Mouse (Mus musculus) liver, postnatal 0 days (tissue): Measurements from ENCODE around the gene Scube2. TPM values are rescaled to one million over a fixed set of nuclear protein-coding genes. Genes with fewer than 3 reads are reported as not detected.

Source experiments
- ATAC-seq: fragments of 200-750 bp; cut with Nextera tagmentation; 2 replicates; pipeline ENCODE4 v1.8.0; 2017; ENCODE audit warnings: mild to moderate bottlenecking, moderate library complexity
- DNase-seq: peaks from one replicate; pipeline ENCODE4 v3.0.0-alpha.2; 2016
- H3K27ac ChIP-seq: fragments of 300-500 bp; sonication (generic); 2 replicates; pipeline ENCODE4 v1.5.1; 2014; ENCODE audit warnings: antibody characterized with exemption, moderate library complexity, mild to moderate bottlenecking, low read depth
- H3K27me3 ChIP-seq: fragments of 300-500 bp; sonication (generic); 2 replicates; pipeline ENCODE4 v1.6.1; 2014; ENCODE audit warnings: low read length, control low read depth, mixed read lengths; ENCODE audit not compliant: insufficient read depth
- H3K36me3 ChIP-seq: fragments of 300-500 bp; sonication (generic); replicated peaks from 2 replicates; pipeline ENCODE4 v1.6.1; 2014; ENCODE audit warnings: mild to moderate bottlenecking, control low read depth, low read length, moderate library complexity, mixed read lengths; ENCODE audit not compliant: insufficient read depth
- H3K4me1 ChIP-seq: fragments of 300-500 bp; sonication (generic); 2 replicates; pipeline ENCODE4 v1.6.1; 2014; ENCODE audit warnings: antibody characterized with exemption, mild to moderate bottlenecking, control low read depth; ENCODE audit not compliant: insufficient read depth
- H3K4me2 ChIP-seq: fragments of 300-500 bp; sonication (generic); 2 replicates; pipeline ENCODE4 v1.6.1; 2014; ENCODE audit warnings: low read depth, mild to moderate bottlenecking, low read length, moderate library complexity, mixed read lengths
- H3K4me3 ChIP-seq: fragments of 300-500 bp; sonication (generic); 2 replicates; pipeline ENCODE4 v1.5.1; 2014; ENCODE audit warnings: low read depth, low read length
- H3K9ac ChIP-seq: fragments of 300-500 bp; sonication (generic); replicated peaks from 2 replicates; pipeline ENCODE4 v1.6.1; 2014; ENCODE audit warnings: mild to moderate bottlenecking, moderate library complexity
- H3K9me3 ChIP-seq: fragments of 300-500 bp; sonication (generic); 2 replicates; pipeline ENCODE4 v1.6.1; 2016; ENCODE audit warnings: mild to moderate bottlenecking, control low read depth, low read length, mixed read lengths
- CTCF ChIP-seq: sonication (generic); IDR thresholded peaks from 2 replicates; pipeline ENCODE4 v1.5.1; 2016; ENCODE audit warnings: antibody characterized with exemption, low read depth
- EP300 ChIP-seq: IDR thresholded peaks from 2 replicates; pipeline ENCODE4 v1.6.1; 2016; ENCODE audit warnings: antibody characterized with exemption, low read depth, mild to moderate bottlenecking
- WGBS: fragments of 180-500 bp; shearing (Covaris S2); extraction: QIAGEN DNeasy Blood & Tissue Kit; methylation state at CpG from one replicate; pipeline ENCODE4 v1.1.7; 2014; ENCODE audit not compliant: insufficient replicate concordance; 5-methylcytosine and 5-hydroxymethylcytosine counted together
- polyA plus RNA-seq: library from polyadenylated mRNA; unstranded; fragments of >200 nt; fragmentation: Nextera tagmentation; extraction: Ambion mirVana; gene quantifications from 2 replicates; pipeline ENCODE4 v1.2.1, GENCODE M21; 2015

Scube2 gene
- polyA plus RNA-seq, 1 experiment from 2014 or later = 0.06 TPM

DNA sequence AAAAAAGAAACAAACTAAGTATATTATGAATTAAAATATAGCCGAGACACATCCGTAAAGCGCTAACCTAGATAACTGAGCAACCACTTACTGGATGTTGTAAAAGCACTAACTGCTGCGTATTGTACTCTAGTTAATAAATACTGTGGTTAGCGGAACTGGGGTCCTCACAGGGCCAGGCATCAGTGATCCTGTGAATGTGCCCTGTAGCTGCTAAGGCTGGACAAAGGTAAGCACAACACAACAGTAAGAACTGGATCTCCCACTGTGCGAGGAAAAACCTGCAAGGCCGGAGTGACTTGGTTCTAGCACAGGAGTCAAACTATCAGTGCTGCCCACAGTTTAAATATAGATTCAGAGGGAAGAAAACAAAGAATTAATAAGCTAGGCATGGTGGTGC lies 5.3 kb downstream of the Scube2 start:
- H3K9ac ChIP-seq = no peak overlapping the region
- H3K9me3 ChIP-seq = no peaks in the 10 kb centered on the region
- no peak overlapping the region for H3K4me2 ChIP-seq
- ATAC-seq = no peak
- WGBS = 82% methylated on average over 7 of the region's 7 CpGs
- no peak overlapping the region for H3K27ac ChIP-seq
- H3K4me1 ChIP-seq = no peaks in the 10 kb centered on the region
- H3K4me3 ChIP-seq = no peak overlapping the region
- TF ChIP-seq CTCF = no peak
- no peak for DNase-seq
- H3K27me3 ChIP-seq = peaks cover 21% of the 10 kb centered on the region
- no peaks in the 10 kb centered on the region for H3K36me3 ChIP-seq

DNA sequence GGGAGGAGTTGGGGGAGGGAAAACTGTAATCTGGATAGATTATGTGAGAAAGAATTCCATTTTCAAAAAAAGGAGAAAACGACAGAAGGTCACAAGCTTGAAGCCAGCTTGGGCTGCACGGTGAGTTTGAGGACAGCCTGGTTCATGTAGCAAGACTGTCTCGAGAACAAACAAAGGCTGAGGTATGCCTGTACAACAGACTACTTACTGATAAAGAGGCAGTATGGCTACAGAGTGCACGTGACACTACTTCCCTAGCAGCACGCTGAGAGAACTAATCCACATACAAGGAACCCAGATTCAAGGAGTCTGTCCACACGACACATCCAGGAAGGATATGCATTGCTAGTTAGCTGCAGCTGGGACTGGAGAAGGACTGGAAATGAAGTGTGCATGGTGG lies 6.1 kb downstream of the Scube2 start:
- Histone ChIP-seq H3K27ac (no peak overlapping the region), H3K27me3 (peaks cover 13% of the 10 kb centered on the region), H3K4me2 (no peak overlapping the region), H3K9ac (no peak overlapping the region), H3K9me3 (no peaks in the 10 kb centered on the region), H3K4me3 (no peak overlapping the region), H3K4me1 (no peaks in the 10 kb centered on the region), H3K36me3 (no peaks in the 10 kb centered on the region)
- WGBS = 32% methylated on average over 6 of the region's 6 CpGs
- DNase-seq = no peak
- no peak for ATAC-seq
- no peak for TF ChIP-seq CTCF
- no peak for TF ChIP-seq EP300

DNA sequence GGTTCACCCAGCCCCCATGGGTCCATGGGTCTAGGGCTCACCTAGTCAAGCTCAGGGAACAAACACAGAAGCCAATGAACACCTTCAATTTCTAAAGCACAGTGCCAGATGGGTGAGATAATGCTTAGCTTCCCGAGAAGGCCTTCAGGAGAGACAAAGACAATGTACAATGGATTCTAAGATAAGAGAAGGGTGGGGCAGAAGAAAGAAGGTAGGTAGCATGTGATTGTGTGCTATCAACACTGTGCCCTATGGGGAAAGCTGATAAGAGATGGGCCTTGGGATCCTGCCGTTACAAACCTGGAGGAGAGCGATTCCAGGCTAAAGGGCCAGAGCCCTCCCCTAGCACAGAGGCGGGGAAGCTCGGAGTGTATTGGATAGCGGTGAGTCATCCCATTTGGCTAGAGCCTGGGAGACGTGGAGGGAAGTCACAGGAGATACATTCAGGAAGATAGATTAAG lies 12.7 kb downstream of the Scube2 start:
- DNase-seq (no peak), ATAC-seq (peak; percentile 57)
- Histone ChIP-seq H3K9ac (no peak overlapping the region), H3K4me2 (no peak overlapping the region), H3K27ac (no peak overlapping the region), H3K9me3 (no peaks in the 10 kb centered on the region), H3K36me3 (no peaks in the 10 kb centered on the region), H3K4me3 (no peak overlapping the region), H3K4me1 (no peaks in the 10 kb centered on the region; the same call in 1 of the 2 replicates), H3K27me3 (no peaks in the 10 kb centered on the region)
- TF ChIP-seq CTCF = no peak
- TF ChIP-seq EP300 = peak; percentile 76
- WGBS = 20% methylated on average over 7 of the region's 7 CpGs

DNA sequence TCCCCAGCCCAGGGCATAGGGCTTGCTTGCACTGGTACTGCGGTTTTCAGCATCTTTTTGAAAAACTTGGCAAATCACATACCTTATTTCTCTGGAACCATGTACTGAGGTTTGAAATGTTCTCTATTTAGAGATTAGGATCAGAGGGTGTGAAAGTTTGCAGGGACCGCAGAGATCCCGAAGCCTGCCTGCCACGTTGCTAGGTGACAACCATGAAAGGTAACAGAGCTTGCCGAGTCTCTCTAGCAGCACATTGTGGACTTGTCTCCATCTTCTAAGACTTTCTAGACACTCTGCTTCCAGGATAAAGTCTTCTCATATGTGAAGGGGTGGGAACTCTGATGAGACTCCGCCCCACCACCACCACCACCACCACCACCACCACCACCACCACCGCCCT lies 13.5 kb downstream of the Scube2 start:
- Histone ChIP-seq H3K27me3 (no peaks in the 10 kb centered on the region), H3K36me3 (no peaks in the 10 kb centered on the region), H3K9me3 (no peaks in the 10 kb centered on the region), H3K27ac (no peak overlapping the region), H3K4me2 (no peak overlapping the region), H3K9ac (no peak overlapping the region), H3K4me3 (no peak overlapping the region), H3K4me1 (no peaks in the 10 kb centered on the region; the same call in 1 of the 2 replicates)
- TF ChIP-seq EP300 = no peak
- TF ChIP-seq CTCF = no peak
- no peak for ATAC-seq
- WGBS = 79% methylated on average over 7 of the region's 7 CpGs
- DNase-seq = no peak

DNA sequence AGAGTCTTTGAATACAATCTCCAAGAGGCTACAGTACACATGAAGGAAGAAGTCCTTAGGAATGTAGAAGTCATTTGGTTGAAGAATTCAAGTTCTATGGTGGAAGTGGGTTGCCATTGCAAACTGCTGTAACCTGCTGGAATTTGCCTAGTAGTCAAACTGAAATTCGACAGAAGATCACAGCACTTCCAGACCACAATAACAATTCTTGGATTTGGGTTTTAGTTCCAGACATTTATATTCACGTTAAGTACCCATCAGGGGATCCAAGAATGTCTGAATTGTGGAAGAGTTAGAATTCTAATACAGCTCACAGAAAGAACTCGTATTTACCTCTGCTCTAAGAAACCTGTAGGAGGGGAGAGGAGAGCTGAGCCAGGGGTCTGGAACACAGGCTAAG lies 14.9 kb downstream of the Scube2 start:
- Histone ChIP-seq H3K27me3 (no peaks in the 10 kb centered on the region), H3K4me3 (no peak overlapping the region), H3K4me1 (no peaks in the 10 kb centered on the region; the same call in 1 of the 2 replicates), H3K27ac (no peak overlapping the region), H3K9me3 (no peaks in the 10 kb centered on the region), H3K9ac (no peak overlapping the region), H3K36me3 (no peaks in the 10 kb centered on the region), H3K4me2 (no peak overlapping the region)
- 64% methylated on average over 3 of the region's 3 CpGs for WGBS
- DNase-seq (no peak), ATAC-seq (no peak)
- TF ChIP-seq EP300 (no peak), CTCF (no peak)

DNA sequence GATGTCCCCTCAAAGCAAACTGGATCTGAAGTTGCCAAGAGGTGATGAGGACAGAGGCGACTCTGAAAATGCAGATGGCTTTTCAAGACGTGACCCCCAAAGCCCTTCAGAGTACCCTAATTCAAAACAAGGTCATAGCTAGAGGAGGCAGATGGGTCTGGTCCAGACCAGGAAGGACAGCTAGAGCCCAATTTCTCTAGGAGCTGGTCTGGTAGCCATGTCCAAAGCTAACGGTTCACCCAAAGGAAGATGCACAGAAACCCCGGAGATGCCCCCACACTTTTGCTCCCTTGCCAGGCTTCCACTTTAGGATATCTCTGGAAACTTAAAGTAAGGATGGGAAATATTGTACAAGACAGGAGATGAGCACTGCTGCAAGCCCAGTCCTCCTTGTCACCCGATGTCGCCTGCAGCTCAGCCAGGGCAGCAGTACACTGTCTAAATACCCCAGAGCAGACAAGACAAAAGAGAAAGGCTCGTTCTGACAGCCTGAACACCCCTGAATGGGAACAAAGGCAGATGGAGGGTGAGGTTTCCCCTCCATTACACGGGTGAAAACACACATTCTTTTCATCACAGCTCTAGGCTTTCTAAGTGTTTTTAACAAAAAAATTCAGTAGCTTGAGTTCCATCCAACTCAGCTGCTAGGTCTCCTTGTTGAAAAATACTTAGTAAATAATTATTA lies 15.6 kb downstream of the Scube2 start:
- Histone ChIP-seq H3K27me3 (no peaks in the 10 kb centered on the region), H3K4me2 (no peak overlapping the region), H3K27ac (no peak overlapping the region), H3K4me3 (no peak overlapping the region), H3K4me1 (no peaks in the 10 kb centered on the region; the same call in 1 of the 2 replicates), H3K9ac (no peak overlapping the region), H3K36me3 (no peaks in the 10 kb centered on the region), H3K9me3 (no peaks in the 10 kb centered on the region)
- ATAC-seq (no peak), DNase-seq (no peak)
- WGBS = 65% methylated on average over 8 of the region's 8 CpGs
- no peak for TF ChIP-seq CTCF
- TF ChIP-seq EP300 = no peak
